Mouse (Mus musculus) layer of hippocampus, adult 18-20 months (tissue): ENCODE results near the gene Hoxa5. TPM values are rescaled to one million over a fixed set of nuclear protein-coding genes. Genes with fewer than 3 reads are reported as not detected.

Experiments used
- DNase-seq, 2 experiments: peaks; one replicate each; pipeline ENCODE4 v3.0.0; 2022; ENCODE audit warnings: low spot score in 2 of 2
- total RNA-seq, 2 experiments: library from RNA; stranded (reverse); gene quantifications; 2 replicates each; pipeline ENCODE4 v1.2.3; 2021

The Hoxa5 gene
- total RNA-seq, 2 experiments from 2014 or later: not detected

- no peak for DNase-seq
These were observed 24.1 kb downstream of the Hoxa5 start for GRCm38 (mm10) chr6:52180213-52180710.

GRCm38 (mm10) chr6:52179690-52180089, 24.7 kb downstream of the Hoxa5 start:
- DNase-seq: no peak

GRCm38 (mm10) chr6:52178918-52179665, 25.3 kb downstream of the Hoxa5 start:
- no peak for DNase-seq

GRCm38 (mm10) chr6:52177806-52178205, 26.6 kb downstream of the Hoxa5 start:
- no peak for DNase-seq

- no peak for DNase-seq
These were observed 27.2 kb downstream of the Hoxa5 start, which contains the start of gene 5730596B20Rik for GRCm38 (mm10) chr6:52177061-52177735. 5730596B20Rik (plus strand) TSS chr6:52177498.

GRCm38 (mm10) chr6:52176391-52176790, 28.0 kb downstream of the Hoxa5 start:
- no peak for DNase-seq

GRCm38 (mm10) chr6:52175864-52176263, 28.5 kb downstream of the Hoxa5 start:
- no peak for DNase-seq

- no peak for DNase-seq
These were observed 29.2 kb downstream of the Hoxa5 start for GRCm38 (mm10) chr6:52174968-52175751.

GRCm38 (mm10) chr6:52173648-52174047, 30.7 kb downstream of the Hoxa5 start:
- DNase-seq: no peak

- DNase-seq: no peak
These were observed 31.9 kb downstream of the Hoxa5 start for GRCm38 (mm10) chr6:52172501-52172900.

GRCm38 (mm10) chr6:52171938-52172337, 32.4 kb downstream of the Hoxa5 start:
- no peak for DNase-seq

- no peak for DNase-seq
These were observed 33.1 kb downstream of the Hoxa5 start for GRCm38 (mm10) chr6:52171331-52171730.

GRCm38 (mm10) chr6:52170898-52171223, 33.5 kb downstream of the Hoxa5 start:
- no peak for DNase-seq

GRCm38 (mm10) chr6:52170166-52170897, 34.1 kb downstream of the Hoxa5 start:
- no peak for DNase-seq

GRCm38 (mm10) chr6:52169499-52170165, 34.8 kb downstream of the Hoxa5 start:
- no peak for DNase-seq

GRCm38 (mm10) chr6:52168191-52169055, 36.0 kb downstream of the Hoxa5 start:
- DNase-seq: no peak

GRCm38 (mm10) chr6:52167736-52168161, 36.6 kb downstream of the Hoxa5 start:
- no peak for DNase-seq

GRCm38 (mm10) chr6:52167176-52167575, 37.2 kb downstream of the Hoxa5 start:
- DNase-seq: no peak

- DNase-seq: no peak
These were observed 37.8 kb downstream of the Hoxa5 start for GRCm38 (mm10) chr6:52166431-52167077.
